Mouse (Mus musculus): ENCODE data around the gene Slc1a5.

DNA sequence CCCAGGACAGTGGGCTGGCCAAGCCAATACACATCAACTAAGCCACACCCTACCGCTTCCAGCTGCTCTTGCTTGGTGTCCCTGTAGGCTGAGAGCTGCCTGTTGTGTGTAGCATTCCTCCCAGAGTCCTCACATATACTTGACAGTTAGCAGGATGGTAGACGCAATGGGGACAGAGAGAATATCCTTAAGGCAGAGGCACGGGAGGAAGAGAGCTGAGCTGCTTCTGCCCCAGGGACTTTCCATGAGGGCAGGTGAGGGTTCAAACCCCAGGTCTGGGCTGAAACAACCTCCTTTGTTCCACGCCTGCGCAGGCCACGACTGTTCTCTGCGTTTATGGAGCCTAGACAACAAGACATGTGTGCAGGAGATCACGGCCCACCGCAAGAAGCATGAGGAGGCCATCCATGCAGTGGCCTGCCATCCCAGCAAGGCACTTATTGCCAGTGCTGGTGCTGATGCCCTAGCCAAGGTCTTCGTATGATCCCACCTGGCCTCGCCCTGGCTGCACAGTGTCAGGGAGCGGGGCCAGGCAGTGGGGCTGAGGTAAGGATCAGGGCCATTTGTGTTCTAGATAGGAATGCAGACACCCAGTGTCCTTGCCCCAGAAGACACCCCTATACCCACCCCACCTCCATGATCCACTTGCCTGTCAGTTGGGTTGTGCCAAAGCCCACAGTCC is 58.4 kb downstream of the Slc1a5 start:
- no peak for TF ChIP-seq TAL1 (IDR thresholded peaks at IDR 0.05; ENCODE audit: low read length)
- no peak for TF ChIP-seq GATA1 (IDR thresholded peaks at IDR 0.05; ENCODE audit: low read length)
